Mouse (Mus musculus) liver, embryonic 16.5 days (tissue): ENCODE measurements at regions not wholly inside any gene's neighbourhood (a gene's known extent, or its start where the extent isn't known, plus 50 kb on each side); places are given as distances from the start of the nearest gene placed in this dataset.

Experiments
- ATAC-seq: fragments of 200-750 bp; cut with Nextera tagmentation; 2 replicates; pipeline ENCODE4 v1.8.0; 2017; ENCODE audit warnings: low read depth, mild to moderate bottlenecking, moderate number of reproducible peaks, moderate library complexity
- H3K27ac ChIP-seq: fragments of 300-500 bp; sonication (generic); 2 replicates; pipeline ENCODE4 v1.5.1; 2014; ENCODE audit warnings: mild to moderate bottlenecking, low read length
- H3K27me3 ChIP-seq: fragments of 300-500 bp; sonication (generic); 2 replicates; pipeline ENCODE4 v1.6.1; 2014; ENCODE audit warnings: low read depth, low read length, mixed read lengths; ENCODE audit not compliant: control insufficient read depth, insufficient read depth
- H3K36me3 ChIP-seq: fragments of 300-500 bp; sonication (generic); 2 replicates; pipeline ENCODE4 v1.6.1; 2014; ENCODE audit warnings: mild to moderate bottlenecking; ENCODE audit not compliant: control insufficient read depth, insufficient read depth
- H3K4me1 ChIP-seq: fragments of 300-500 bp; sonication (generic); 2 replicates; pipeline ENCODE4 v1.6.1; 2014; ENCODE audit warnings: low read depth, low read length, mixed read lengths; ENCODE audit not compliant: control insufficient read depth
- H3K4me2 ChIP-seq: fragments of 300-500 bp; sonication (generic); 2 replicates; pipeline ENCODE4 v1.6.1; 2014; ENCODE audit warnings: low read depth, low read length, mixed read lengths
- H3K4me3 ChIP-seq: fragments of 300-500 bp; sonication (generic); 2 replicates; pipeline ENCODE4 v1.5.1; 2014; ENCODE audit warnings: low read depth, mild to moderate bottlenecking, low read length
- H3K9ac ChIP-seq: fragments of 300-500 bp; sonication (generic); 2 replicates; pipeline ENCODE4 v1.6.1; 2014; ENCODE audit warnings: low read depth, low read length
- H3K9me3 ChIP-seq: fragments of 300-500 bp; sonication (generic); replicated peaks from 2 replicates; pipeline ENCODE4 v1.6.1; 2016; ENCODE audit warnings: low read length; ENCODE audit not compliant: control insufficient read depth
- WGBS: fragments of 180-500 bp; shearing (Covaris S2); extraction: QIAGEN DNeasy Blood & Tissue Kit; methylation state at CpG from one replicate; pipeline ENCODE4 v1.1.7; 2014; ENCODE audit not compliant: insufficient replicate concordance; 5-methylcytosine and 5-hydroxymethylcytosine counted together

GRCm38 (mm10) chr5:120325386-120325910, 106.1 kb upstream of the Lhx5 start:
- no peak overlapping the region for H3K4me2 ChIP-seq

GRCm38 (mm10) chr5:120332030-120332429, 99.5 kb upstream of the Lhx5 start:
- WGBS, result 66% methylated on average over 14 of the region's 14 CpGs
- Histone ChIP-seq H3K4me1 (no peaks in the 10 kb centered on the region), H3K4me2 (no peak overlapping the region), H3K27me3 (no peaks in the 10 kb centered on the region), H3K9me3 (no peaks in the 10 kb centered on the region), H3K36me3 (no peaks in the 10 kb centered on the region), H3K9ac (no peak overlapping the region), H3K4me3 (no peak overlapping the region), H3K27ac (no peak overlapping the region)
- ATAC-seq, result no peak

More at GRCm38 (mm10) chr5:120325386-120325910, 106.1 kb upstream of the Lhx5 start:
- WGBS, result 38% methylated on average over 16 of the region's 16 CpGs
- no peak overlapping the region for H3K27ac ChIP-seq
- H3K9ac ChIP-seq, result no peak overlapping the region
- ATAC-seq, result no peak
- H3K9me3 ChIP-seq, result no peaks in the 10 kb centered on the region
- no peak overlapping the region for H3K4me3 ChIP-seq
- H3K36me3 ChIP-seq, result no peaks in the 10 kb centered on the region
- H3K4me1 ChIP-seq, result no peaks in the 10 kb centered on the region
- H3K27me3 ChIP-seq, result peaks cover 20% of the 10 kb centered on the region

- no peak for ATAC-seq
- Histone ChIP-seq H3K27ac (no peak overlapping the region), H3K4me3 (no peak overlapping the region), H3K36me3 (no peaks in the 10 kb centered on the region), H3K4me1 (no peaks in the 10 kb centered on the region), H3K9me3 (no peaks in the 10 kb centered on the region), H3K4me2 (no peak overlapping the region), H3K27me3 (no peaks in the 10 kb centered on the region), H3K9ac (no peak overlapping the region)
- WGBS, result 51% methylated on average over 2 of the region's 2 CpGs
These were observed 92.3 kb upstream of the Lhx5 start for GRCm38 (mm10) chr5:120339162-120339561.

GRCm38 (mm10) chr5:120340696-120341231, 90.7 kb upstream of the Lhx5 start:
- Histone ChIP-seq H3K9me3 (no peaks in the 10 kb centered on the region), H3K27me3 (no peaks in the 10 kb centered on the region), H3K36me3 (no peaks in the 10 kb centered on the region), H3K4me1 (no peaks in the 10 kb centered on the region), H3K4me3 (no peak overlapping the region), H3K9ac (no peak overlapping the region), H3K27ac (no peak overlapping the region), H3K4me2 (no peak overlapping the region)
- 29% methylated on average over 3 of the region's 3 CpGs for WGBS
- ATAC-seq, result no peak

GRCm38 (mm10) chr5:120350461-120350860, 81.0 kb upstream of the Lhx5 start:
- no peak for ATAC-seq
- Histone ChIP-seq H3K9ac (no peak overlapping the region), H3K4me3 (no peak overlapping the region), H3K36me3 (no peaks in the 10 kb centered on the region), H3K4me2 (no peak overlapping the region), H3K27ac (no peak overlapping the region), H3K27me3 (no peaks in the 10 kb centered on the region), H3K4me1 (no peaks in the 10 kb centered on the region), H3K9me3 (no peaks in the 10 kb centered on the region)
- WGBS, result 50% methylated on average over 3 of the region's 3 CpGs

- H3K9ac ChIP-seq, result no peak overlapping the region
- H3K4me3 ChIP-seq, result no peak overlapping the region
- no peaks in the 10 kb centered on the region for H3K9me3 ChIP-seq
- H3K27me3 ChIP-seq, result no peaks in the 10 kb centered on the region
- H3K4me2 ChIP-seq, result no peak overlapping the region
- no peaks in the 10 kb centered on the region for H3K36me3 ChIP-seq
- 36% methylated on average over 5 of the region's 5 CpGs for WGBS
- H3K4me1 ChIP-seq, result no peaks in the 10 kb centered on the region
- no peak overlapping the region for H3K27ac ChIP-seq
- no peak for ATAC-seq
These were observed 79.7 kb upstream of the Lhx5 start for GRCm38 (mm10) chr5:120351827-120352226.

- 52% methylated on average over 5 of the region's 5 CpGs for WGBS
- Histone ChIP-seq H3K9ac (no peak overlapping the region), H3K27me3 (no peaks in the 10 kb centered on the region), H3K4me2 (no peak overlapping the region), H3K27ac (no peak overlapping the region), H3K4me1 (no peaks in the 10 kb centered on the region), H3K36me3 (no peaks in the 10 kb centered on the region), H3K9me3 (no peaks in the 10 kb centered on the region), H3K4me3 (no peak overlapping the region)
- ATAC-seq, result no peak
These were observed 77.8 kb upstream of the Lhx5 start for GRCm38 (mm10) chr5:120353657-120354056.

- Histone ChIP-seq H3K9me3 (no peaks in the 10 kb centered on the region), H3K4me3 (no peak overlapping the region), H3K27ac (no peak overlapping the region), H3K9ac (no peak overlapping the region), H3K4me2 (no peak overlapping the region), H3K27me3 (no peaks in the 10 kb centered on the region; the same call in 1 of the 2 replicates), H3K4me1 (no peaks in the 10 kb centered on the region), H3K36me3 (no peaks in the 10 kb centered on the region)
- WGBS, result 58% methylated on average over 4 of the region's 4 CpGs
- ATAC-seq, result no peak
These were observed 74.5 kb upstream of the Lhx5 start for GRCm38 (mm10) chr5:120356950-120357349.

- Histone ChIP-seq H3K4me3 (no peak overlapping the region), H3K4me2 (no peak overlapping the region), H3K9ac (no peak overlapping the region), H3K36me3 (no peaks in the 10 kb centered on the region), H3K27ac (no peak overlapping the region), H3K9me3 (no peaks in the 10 kb centered on the region), H3K27me3 (no peaks in the 10 kb centered on the region; the same call in 1 of the 2 replicates), H3K4me1 (no peaks in the 10 kb centered on the region)
- 13% methylated on average over 20 of the region's 20 CpGs for WGBS
- no peak for ATAC-seq
These were observed 73.3 kb upstream of the Lhx5 start for GRCm38 (mm10) chr5:120358084-120358690.
